Comparison of ENCODE assay signal across 8 mouse cellular contexts in genomic region chr2:53029716-53030431, GRCm38 (mm10).
A peak's percentile ranks its signal among the peaks of the same experiment; 100 is the strongest.
DNase-seq lines count a peak whose midpoint lies in the region; ATAC-seq and TF ChIP-seq lines count a peak whose summit lies in the region.

No protein-coding gene starts in this region.

- WGBS in kidney, adult 2 months, result 44% methylated on average over 7 of the region's 7 CpGs
- WGBS in forebrain, embryonic 15.5 days, result 33% methylated on average over 7 of the region's 7 CpGs
- 45% methylated on average over 7 of the region's 7 CpGs for WGBS in limb, embryonic 13.5 days

- no peak overlapping the region for H3K9ac ChIP-seq in forebrain, embryonic 15.5 days (replicated peaks)
- H3K9ac ChIP-seq in limb, embryonic 13.5 days, result no peak overlapping the region

- no peak overlapping the region for H3K27ac ChIP-seq in kidney, adult 2 months (ENCODE audit: insufficient read depth, low read depth, low read length)
- peak overlapping the region; percentile 70 for H3K27ac ChIP-seq in forebrain, embryonic 15.5 days (replicated peaks)
- H3K27ac ChIP-seq in limb, embryonic 13.5 days, result peak overlapping the region; percentile 97

- ATAC-seq in forebrain, embryonic 15.5 days (replicated peaks), result peak; percentile 71
- peak; percentile 86 for ATAC-seq in limb, embryonic 13.5 days (ENCODE audit: low FRiP score, low read depth)
- no peak for ATAC-seq in erythroid progenitor cell, adult 5-6 weeks (replicated peaks; ENCODE audit: low FRiP score, poor library complexity, severe bottlenecking)

- no peak for TF ChIP-seq POLR2A in kidney, adult 2 months (IDR thresholded peaks at IDR 0.05; ENCODE audit: low read depth, low read length)

- TF ChIP-seq CTCF in kidney, adult 2 months (conservative IDR thresholded peaks at IDR 0.05; ENCODE audit: insufficient read depth, insufficient read length, low read depth, low read length), result no peak

- DNase-seq in kidney, adult 2 months, result peak; percentile 14
- DNase-seq in kidney, adult 18-20 months, result no peak
- DNase-seq in R1 (ENCODE audit: low read depth, low spot score), result peak; percentile 24
- DNase-seq in cerebellum, adult 8-10 months, result no peak
- no peak for DNase-seq in adrenal gland, postnatal 36 days

- no peaks in the 10 kb centered on the region for H3K36me3 ChIP-seq in kidney, adult 2 months (ENCODE audit: control insufficient read depth, insufficient read depth, low read length)
- H3K36me3 ChIP-seq in forebrain, embryonic 15.5 days, result no peaks in the 10 kb centered on the region
- no peaks in the 10 kb centered on the region for H3K36me3 ChIP-seq in limb, embryonic 13.5 days

- H3K4me2 ChIP-seq in forebrain, embryonic 15.5 days (replicated peaks), result no peak overlapping the region
- H3K4me2 ChIP-seq in limb, embryonic 13.5 days (replicated peaks), result peak overlapping the region; percentile 45

- no peaks in the 10 kb centered on the region; the same call in 1 of the 2 replicates for H3K4me1 ChIP-seq in kidney, adult 2 months (ENCODE audit: control insufficient read depth, insufficient read depth, low read length)
- peaks cover 14% of the 10 kb centered on the region for H3K4me1 ChIP-seq in forebrain, embryonic 15.5 days
- H3K4me1 ChIP-seq in limb, embryonic 13.5 days, result peaks cover 55% of the 10 kb centered on the region

- H3K9me3 ChIP-seq in forebrain, embryonic 15.5 days, result no peaks in the 10 kb centered on the region
- no peaks in the 10 kb centered on the region for H3K9me3 ChIP-seq in limb, embryonic 13.5 days

- no peaks in the 10 kb centered on the region for H3K27me3 ChIP-seq in kidney, adult 2 months (replicated peaks; ENCODE audit: control insufficient read depth, insufficient read depth, low read length)
- no peaks in the 10 kb centered on the region for H3K27me3 ChIP-seq in forebrain, embryonic 15.5 days
- H3K27me3 ChIP-seq in limb, embryonic 13.5 days, result no peaks in the 10 kb centered on the region

- no peak overlapping the region for H3K4me3 ChIP-seq in kidney, adult 2 months (ENCODE audit: insufficient read depth, low read depth, low read length)
- H3K4me3 ChIP-seq in forebrain, embryonic 15.5 days, result no peak overlapping the region
- H3K4me3 ChIP-seq in limb, embryonic 13.5 days, result no peak overlapping the region

Comparison
In these comparisons a context has a peak if more than half of its experiments do, and no peak if none do; other contexts are left out.
1. DNase-seq: peak in kidney, adult 2 months (single experiment) and R1 (single experiment); none in kidney, adult 18-20 months (single experiment), cerebellum, adult 8-10 months (single experiment) and adrenal gland, postnatal 36 days (0 of 2).